Mouse (Mus musculus): ENCODE data around the gene Pga5. TPM values are rescaled to one million over a fixed set of nuclear protein-coding genes. Genes with fewer than 3 reads are reported as not detected.

Gene Pga5
- total and polyA plus RNA-seq, 3 experiments, result 0.08 TPM; not detected in 2

DNA sequence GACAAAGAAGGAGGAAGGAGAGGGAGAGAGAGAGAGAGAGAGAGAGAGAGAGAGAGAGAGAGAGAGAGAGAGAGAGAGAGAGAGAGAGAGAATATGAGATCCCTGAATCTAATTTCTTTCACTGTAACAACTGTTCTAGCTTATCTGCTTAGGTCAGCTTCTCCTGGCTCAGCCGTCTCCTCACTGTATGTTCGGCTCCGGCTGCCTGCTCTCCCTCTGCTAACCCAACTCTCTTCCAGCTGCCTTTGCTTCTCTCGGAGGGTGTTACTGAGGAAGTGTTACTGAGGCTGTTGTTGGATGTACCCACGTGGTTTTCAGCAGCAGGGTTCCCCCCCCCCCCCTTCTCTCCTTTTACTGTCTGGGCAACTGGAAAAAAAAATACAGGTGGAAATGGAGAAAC is 37.8 kb downstream of the Pga5 start:
- H3K36me3 ChIP-seq (replicated peaks in 1 of 2; ENCODE audit: control insufficient read depth in 1 of 2, insufficient read depth in 1 of 2, low read length in 1 of 2), result peaks cover 0 to 21% of the 10 kb centered on the region in 2 experiments
- no peaks in the 10 kb centered on the region for H3K9me3 ChIP-seq (replicated peaks; ENCODE audit: low read length)
- dilution Hi-C loops (cut with MboI; ENCODE audit: extremely low pct_ligation_motif_present, extremely low pct_unique_long_range_greater_than_20kb, low sequenced_read_pairs), result no loop called here
- H3K4me2 ChIP-seq (ENCODE audit: insufficient read depth, low read depth, poor library complexity, severe bottlenecking), result no peak overlapping the region
- no peak for TF ChIP-seq JUN (IDR thresholded peaks at IDR 0.05; ENCODE audit: insufficient read depth, low read depth, low read length)
- TF ChIP-seq ZKSCAN1 (IDR thresholded peaks at IDR 0.05; ENCODE audit: borderline replicate concordance, low read depth, low read length), result no peak
- H3K9ac ChIP-seq (ENCODE audit: insufficient read depth, low read depth), result no peak overlapping the region
- in situ Hi-C loops (cut with MboI; ENCODE audit: low pct_ligation_motif_present, low pct_unique_long_range_greater_than_20kb, low sequenced_read_pairs), result no loop called here
- no peak overlapping the region for H3K27ac ChIP-seq (ENCODE audit: insufficient read depth, low read depth)
- DNase-seq (ENCODE audit: extremely low read depth), result no peak
- no peak overlapping the region for H3K4me3 ChIP-seq (replicated peaks in 1 of 3; ENCODE audit: low read depth in 2 of 3, low read length in 2 of 3, poor library complexity in 1 of 3)
- H3K4me1 ChIP-seq (ENCODE audit: control insufficient read depth in 1 of 2, insufficient read depth in 2 of 2), result peaks cover 0 to 17% of the 10 kb centered on the region in 2 experiments; a peak in 3 of 4 replicates
- no peaks in the 10 kb centered on the region for H3K79me2 ChIP-seq (replicated peaks; ENCODE audit: control insufficient read depth, extremely low read depth, insufficient read depth, poor library complexity, severe bottlenecking)
- no peaks in the 10 kb centered on the region for H3K27me3 ChIP-seq (replicated peaks)

GRCm38 (mm10) chr19:10637840-10638239 is 40.0 kb downstream of the Pga5 start:
- Histone ChIP-seq H3K4me2 (ENCODE audit: insufficient read depth, low read depth, poor library complexity, severe bottlenecking) (no peak overlapping the region), H3K4me3 (replicated peaks in 1 of 3; ENCODE audit: low read depth in 2 of 3, low read length in 2 of 3, poor library complexity in 1 of 3) (no peak overlapping the region), H3K4me1 (ENCODE audit: control insufficient read depth in 1 of 2, insufficient read depth in 2 of 2) (peaks cover 0 to 12% of the 10 kb centered on the region in 2 experiments; a peak in 2 of 4 replicates), H3K36me3 (replicated peaks in 1 of 2; ENCODE audit: control insufficient read depth in 1 of 2, insufficient read depth in 1 of 2, low read length in 1 of 2) (peaks cover 0 to 39% of the 10 kb centered on the region in 2 experiments), H3K27me3 (replicated peaks) (no peaks in the 10 kb centered on the region), H3K9me3 (replicated peaks; ENCODE audit: low read length) (no peaks in the 10 kb centered on the region), H3K9ac (ENCODE audit: insufficient read depth, low read depth) (no peak overlapping the region), H3K79me2 (replicated peaks; ENCODE audit: control insufficient read depth, extremely low read depth, insufficient read depth, poor library complexity, severe bottlenecking) (no peaks in the 10 kb centered on the region), H3K27ac (ENCODE audit: insufficient read depth, low read depth) (no peak overlapping the region)
- no peak for DNase-seq (ENCODE audit: extremely low read depth)
- dilution Hi-C loops (cut with MboI; ENCODE audit: extremely low pct_ligation_motif_present, extremely low pct_unique_long_range_greater_than_20kb, low sequenced_read_pairs) (no loop called here), in situ Hi-C loops (cut with MboI; ENCODE audit: low pct_ligation_motif_present, low pct_unique_long_range_greater_than_20kb, low sequenced_read_pairs) (no loop called here)
- no peak for TF ChIP-seq ETS1 (conservative IDR thresholded peaks at IDR 0.05; ENCODE audit: low read depth, low read length)
- no peak for TF ChIP-seq MEF2A (IDR thresholded peaks at IDR 0.05; ENCODE audit: borderline replicate concordance, low read depth, low read length)
- no peak for TF ChIP-seq PAX5 (IDR thresholded peaks at IDR 0.05; ENCODE audit: low read length)
- no peak for TF ChIP-seq RCOR1 (conservative IDR thresholded peaks at IDR 0.05; ENCODE audit: low read depth, low read length)
- TF ChIP-seq UBTF (IDR thresholded peaks at IDR 0.05; ENCODE audit: low read depth, low read length), result no peak
- TF ChIP-seq POLR2AphosphoS2 (IDR thresholded peaks at IDR 0.05; ENCODE audit: low read depth, low read length), result no peak
- TF ChIP-seq EP300 (IDR thresholded peaks at IDR 0.05; ENCODE audit: low read length), result no peak
- TF ChIP-seq USF1 (IDR thresholded peaks at IDR 0.05; ENCODE audit: low read depth, low read length), result no peak
- TF ChIP-seq ZNF384 (IDR thresholded peaks at IDR 0.05; ENCODE audit: low read depth, low read length), result no peak
- no peak for TF ChIP-seq CTCF (conservative IDR thresholded peaks at IDR 0.05 in 1 of 2, IDR thresholded peaks at IDR 0.05 in 1 of 2; ENCODE audit: low read depth in 2 of 2, low read length in 2 of 2)
- TF ChIP-seq TBP (conservative IDR thresholded peaks at IDR 0.05; ENCODE audit: low read depth, low read length), result no peak
- no peak for TF ChIP-seq HCFC1 (IDR thresholded peaks at IDR 0.05; ENCODE audit: low read depth, low read length)
- TF ChIP-seq ZC3H11A (IDR thresholded peaks at IDR 0.05; ENCODE audit: low read depth, low read length), result no peak
- TF ChIP-seq MXI1 (IDR thresholded peaks at IDR 0.05; ENCODE audit: low read depth, low read length), result no peak
- no peak for TF ChIP-seq MAX (IDR thresholded peaks at IDR 0.05; ENCODE audit: low read length)
- no peak for TF ChIP-seq SMC3 (IDR thresholded peaks at IDR 0.05; ENCODE audit: low read depth, low read length)
- TF ChIP-seq USF2 (conservative IDR thresholded peaks at IDR 0.05; ENCODE audit: low read depth, low read length), result no peak

Measured in CH12.LX (cell line).